Mouse (Mus musculus): ENCODE results near the gene Olfr223.

GRCm38 (mm10) chr11:59622214-59622613, 29.1 kb upstream of the Olfr223 start:
- TF ChIP-seq CTCF (IDR thresholded peaks at IDR 0.05; ENCODE audit: low read depth, low read length) (no peak), POLR2A (IDR thresholded peaks at IDR 0.05; ENCODE audit: extremely low read depth, insufficient read depth, low read length) (no peak)
